ENCODE assay signal across 21 mouse cellular contexts in the genomic region with DNA sequence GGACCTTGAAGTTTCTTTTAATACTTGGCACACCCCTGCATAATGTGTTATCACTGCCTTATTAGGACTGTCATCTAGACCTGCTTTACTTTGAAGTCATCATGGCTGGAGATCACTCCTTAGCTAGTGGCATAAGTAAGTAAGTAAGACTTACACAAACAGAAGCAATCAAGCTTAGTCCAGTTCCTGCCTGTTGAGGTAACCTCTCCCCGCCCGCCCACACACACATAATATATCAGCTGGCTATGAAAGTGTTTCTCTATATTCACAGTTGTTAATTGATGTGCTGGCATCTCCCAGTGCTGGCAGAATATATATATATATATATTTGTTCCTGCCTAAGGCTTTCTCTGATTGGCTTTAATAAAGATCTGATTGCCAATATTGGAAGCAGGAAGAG.
A peak's percentile ranks its signal among the peaks of the same experiment; 100 is the strongest.
DNase-seq lines count a peak whose midpoint lies in the region; ATAC-seq and TF ChIP-seq lines count a peak whose summit lies in the region.
"Had no signal": no experiment of that assay in that cellular context is flagged by ENCODE, and none has a peak within 500 bp of the region (broad histone marks: within the 10 kb centered on the region; RNA-seq: fewer than 3 reads in every experiment).

No protein-coding gene starts in this region.

- peaks cover 10% of the 10 kb centered on the region; the same call in 1 of the 2 replicates for H3K27me3 ChIP-seq in stomach, postnatal 0 days (ENCODE audit: control insufficient read depth, insufficient read depth, low read length)
- peaks cover 28% of the 10 kb centered on the region for H3K27me3 ChIP-seq in liver, embryonic 11.5 days (replicated peaks; ENCODE audit: control insufficient read depth, insufficient read depth, low read length)
- H3K27me3 ChIP-seq: CH12.LX had no signal

- TF ChIP-seq CTCF in stomach, postnatal 0 days (IDR thresholded peaks at IDR 0.05; ENCODE audit: low read depth), result no peak

- 64% methylated on average over 2 of the region's 2 CpGs for WGBS in stomach, postnatal 0 days
- 87% methylated on average over 2 of the region's 2 CpGs for WGBS in liver, embryonic 11.5 days

- no peak overlapping the region for H3K4me3 ChIP-seq in stomach, postnatal 0 days (ENCODE audit: low read depth, low read length)
- no peak overlapping the region for H3K4me3 ChIP-seq in liver, embryonic 11.5 days (ENCODE audit: low read depth, low read length)

- no peak overlapping the region for H3K27ac ChIP-seq in stomach, postnatal 0 days (replicated peaks)
- no peak overlapping the region for H3K27ac ChIP-seq in liver, embryonic 11.5 days (ENCODE audit: low read depth, low read length)

- no peak overlapping the region for H3K9ac ChIP-seq in stomach, postnatal 0 days (ENCODE audit: low read length)
- no peak overlapping the region for H3K9ac ChIP-seq in liver, embryonic 11.5 days (ENCODE audit: low read depth, low read length)

- no peaks in the 10 kb centered on the region for H3K9me3 ChIP-seq in stomach, postnatal 0 days (ENCODE audit: control insufficient read depth, low read length)
- no peaks in the 10 kb centered on the region for H3K9me3 ChIP-seq in liver, embryonic 11.5 days (ENCODE audit: control insufficient read depth, low read length)

- H3K4me2 ChIP-seq in stomach, postnatal 0 days (replicated peaks; ENCODE audit: low read depth), result no peak overlapping the region
- H3K4me2 ChIP-seq in liver, embryonic 11.5 days, result no peak overlapping the region

- peak; percentile 56 for DNase-seq in fat pad, adult 2 months (ENCODE audit: extremely low read depth, low read depth, low spot score)
- peak; percentile 50 for DNase-seq in gonadal fat pad, adult 2 months (ENCODE audit: low read depth)
- no peak for DNase-seq in stomach, postnatal 0 days (ENCODE audit: low spot score)
- DNase-seq in gastrocnemius, postnatal 10 days, result no peak
- no peak for DNase-seq in liver, embryonic 11.5 days (ENCODE audit: low spot score)
- no peak for DNase-seq in cerebellum, adult 8-10 months
- DNase-seq: adrenal gland, adult 2 months; adrenal gland, adult 8-10 months; adrenal gland, postnatal 10 days; adrenal gland, postnatal 14 days; adrenal gland, postnatal 25 days; adrenal gland, postnatal 36 days; B cell, adult 2 months; cerebellum, adult 11 months; cerebellum, adult 11-12 months; cerebellum, adult 18-20 months had no signal

- no peaks in the 10 kb centered on the region for H3K36me3 ChIP-seq in stomach, postnatal 0 days (ENCODE audit: control insufficient read depth, insufficient read depth, low read length)
- H3K36me3 ChIP-seq in liver, embryonic 11.5 days (ENCODE audit: control insufficient read depth, insufficient read depth, low read length), result no peaks in the 10 kb centered on the region
- H3K36me3 ChIP-seq: G1E had no signal

- ATAC-seq in stomach, postnatal 0 days (ENCODE audit: low FRiP score, low TSS enrichment), result peak; percentile 59; the same call in 1 of the 2 replicates
- no peak for ATAC-seq in liver, embryonic 11.5 days (replicated peaks; ENCODE audit: low FRiP score)
- ATAC-seq: activated CD4-positive, CD25-positive, alpha-beta regulatory T cell, adult 4 months; CD4-positive, CD25-positive, alpha-beta regulatory T cell, adult 4 months; Patski had no signal

- no peak for TF ChIP-seq EP300 in stomach, postnatal 0 days (optimal IDR thresholded peaks at IDR 0.05)

- H3K4me1 ChIP-seq in stomach, postnatal 0 days (replicated peaks; ENCODE audit: control insufficient read depth, insufficient read depth), result no peaks in the 10 kb centered on the region
- no peaks in the 10 kb centered on the region for H3K4me1 ChIP-seq in liver, embryonic 11.5 days (replicated peaks; ENCODE audit: control insufficient read depth, insufficient read depth, low read length)

Comparison
In these comparisons a context has a peak if more than half of its experiments do, and no peak if none do; other contexts are left out.
1. DNase-seq: peak in fat pad, adult 2 months (single experiment) and gonadal fat pad, adult 2 months (single experiment); none in stomach, postnatal 0 days (single experiment), gastrocnemius, postnatal 10 days (single experiment), liver, embryonic 11.5 days (single experiment) and cerebellum, adult 8-10 months (single experiment).